Mouse (Mus musculus): Measurements from ENCODE around the gene Adam22. TPM values are rescaled to one million over a fixed set of nuclear protein-coding genes. Genes with fewer than 3 reads are reported as not detected.
"Not testable (repeated sequence)": the region's sequence is repeated elsewhere in the genome, so short reads cannot be mapped to it uniquely, and the experiment has no call there.

The Adam22 gene
- polyA plus RNA-seq, 1 experiment from 2014 or later = 6.2 TPM

DNA sequence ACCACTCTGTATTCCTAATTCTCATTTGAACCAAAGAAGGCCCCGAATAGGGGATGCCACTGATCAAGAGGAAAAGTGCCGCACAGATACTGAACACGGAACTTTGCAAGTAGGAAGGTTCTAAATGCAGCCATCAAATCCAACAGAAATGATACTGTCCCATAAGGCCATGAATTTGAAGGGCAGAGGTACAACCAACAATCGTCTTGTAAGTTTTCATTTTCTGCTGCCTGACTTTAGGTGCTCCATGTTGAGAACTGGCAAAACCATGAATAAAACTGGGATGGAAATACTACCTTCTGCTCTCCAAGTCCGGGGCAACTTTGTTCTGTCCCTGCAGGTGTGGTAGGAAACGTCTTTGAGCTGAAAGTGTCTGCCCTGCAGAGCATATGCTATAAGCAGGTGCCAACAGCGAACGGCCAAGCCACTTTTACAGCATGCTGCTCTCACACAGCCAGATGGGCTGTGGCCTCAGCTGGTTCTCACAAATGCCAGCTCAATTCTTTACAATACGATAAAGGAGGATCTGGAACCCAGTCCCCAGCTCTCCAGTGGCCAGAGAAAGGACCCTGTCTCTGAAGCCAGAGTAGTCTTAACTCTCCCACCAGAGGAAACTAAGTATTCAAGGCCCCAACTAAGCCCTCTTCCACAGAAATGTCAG lies 293.9 kb downstream of the Adam22 start:
- Histone ChIP-seq H3K4me3 (replicated peaks) (no peak overlapping the region), H3K27ac (no peak overlapping the region), H3K9ac (no peak overlapping the region), H3K27me3 (replicated peaks) (no peaks in the 10 kb centered on the region), H3K4me2 (replicated peaks) (no peak overlapping the region), H3K36me3 (peaks cover 2% of the 10 kb centered on the region; the same call in 1 of the 2 replicates), H3K4me1 (replicated peaks) (no peaks in the 10 kb centered on the region), H3K9me3 (no peaks in the 10 kb centered on the region)
- no peak for ATAC-seq
- 93% methylated on average over 9 of the region's 9 CpGs for WGBS

DNA sequence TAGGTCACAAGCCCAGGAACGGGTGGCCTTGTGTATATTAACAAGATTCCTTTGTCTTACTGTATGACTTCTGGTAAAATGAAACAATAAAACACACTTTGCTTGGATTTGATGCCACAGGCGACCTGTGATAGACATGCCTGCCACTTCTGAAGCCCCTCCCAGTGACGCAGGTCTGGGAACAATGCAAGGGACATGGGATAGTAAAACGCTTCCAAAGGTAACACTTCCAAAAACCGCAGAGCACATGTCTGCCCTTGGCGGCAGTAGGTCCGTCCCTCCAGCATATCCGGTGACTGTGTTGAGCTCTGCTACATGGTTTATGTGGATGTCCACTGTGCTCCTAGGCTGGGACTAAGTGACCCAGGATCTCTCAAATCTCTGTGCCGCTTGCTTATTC lies 294.6 kb downstream of the Adam22 start:
- Histone ChIP-seq H3K4me3 (replicated peaks) (no peak overlapping the region), H3K9ac (no peak overlapping the region), H3K9me3 (no peaks in the 10 kb centered on the region), H3K27me3 (replicated peaks) (no peaks in the 10 kb centered on the region), H3K27ac (no peak overlapping the region), H3K4me1 (replicated peaks) (no peaks in the 10 kb centered on the region), H3K4me2 (replicated peaks) (no peak overlapping the region), H3K36me3 (peaks cover 2% of the 10 kb centered on the region; the same call in 1 of the 2 replicates)
- no peak for ATAC-seq
- 90% methylated on average over 9 of the region's 9 CpGs for WGBS

DNA sequence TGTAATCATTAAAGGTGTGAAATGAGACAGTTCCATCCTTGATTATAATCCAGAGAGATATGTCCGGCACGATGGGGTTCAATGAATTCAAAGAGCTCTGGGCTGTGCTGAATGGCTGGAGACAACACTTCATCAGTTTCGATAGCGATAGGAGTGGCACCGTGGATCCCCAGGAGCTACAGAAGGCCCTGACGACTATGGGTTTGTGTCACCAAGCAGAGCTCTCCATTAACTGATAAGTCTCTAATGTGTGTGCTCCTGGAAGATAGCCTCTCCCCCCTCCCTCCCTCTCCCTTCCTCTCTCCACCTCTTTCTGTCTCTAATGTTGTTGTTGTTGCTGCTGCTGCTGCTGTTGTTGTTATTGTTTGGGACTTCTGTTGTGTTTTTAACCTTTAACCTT lies 304.8 kb downstream of the Adam22 start:
- WGBS = 78% methylated on average over 6 of the region's 6 CpGs
- no peak overlapping the region for H3K27ac ChIP-seq
- H3K4me1 ChIP-seq (replicated peaks) = no peaks in the 10 kb centered on the region
- ATAC-seq = peak; percentile 39; the same call in 1 of the 2 replicates
- no peak overlapping the region for H3K4me2 ChIP-seq (replicated peaks)
- H3K4me3 ChIP-seq (replicated peaks) = no peak overlapping the region
- H3K9me3 ChIP-seq = no peaks in the 10 kb centered on the region
- H3K27me3 ChIP-seq (replicated peaks) = no peaks in the 10 kb centered on the region
- peaks cover 30% of the 10 kb centered on the region for H3K36me3 ChIP-seq
- no peak overlapping the region for H3K9ac ChIP-seq

DNA sequence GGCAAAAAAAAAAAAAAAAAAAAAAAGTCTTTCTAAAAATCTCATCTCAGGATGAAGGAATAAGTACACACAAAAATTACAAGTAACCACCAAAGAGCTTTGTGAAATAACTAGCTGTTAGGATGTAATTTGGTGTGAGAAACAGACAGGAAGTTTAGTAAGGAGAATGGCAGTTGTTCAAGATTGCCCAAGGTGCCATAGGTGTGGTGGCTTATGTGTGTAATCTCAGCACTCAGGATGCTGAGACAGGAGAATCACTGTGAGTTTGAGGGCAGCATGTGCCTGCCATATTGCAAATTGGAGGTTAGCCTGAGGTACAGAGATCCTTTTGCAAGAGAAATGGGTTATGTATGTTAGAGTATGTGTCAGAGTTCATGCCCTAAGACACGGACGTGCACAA lies 305.5 kb downstream of the Adam22 start:
- Histone ChIP-seq H3K9me3 (no peaks in the 10 kb centered on the region), H3K9ac (no peak overlapping the region), H3K27me3 (replicated peaks) (no peaks in the 10 kb centered on the region), H3K4me3 (replicated peaks) (no peak overlapping the region), H3K4me2 (replicated peaks) (no peak overlapping the region), H3K27ac (no peak overlapping the region), H3K36me3 (peaks cover 30% of the 10 kb centered on the region), H3K4me1 (replicated peaks) (no peaks in the 10 kb centered on the region)
- ATAC-seq = no peak
- WGBS = 96% methylated on average over 2 of the region's 2 CpGs

DNA sequence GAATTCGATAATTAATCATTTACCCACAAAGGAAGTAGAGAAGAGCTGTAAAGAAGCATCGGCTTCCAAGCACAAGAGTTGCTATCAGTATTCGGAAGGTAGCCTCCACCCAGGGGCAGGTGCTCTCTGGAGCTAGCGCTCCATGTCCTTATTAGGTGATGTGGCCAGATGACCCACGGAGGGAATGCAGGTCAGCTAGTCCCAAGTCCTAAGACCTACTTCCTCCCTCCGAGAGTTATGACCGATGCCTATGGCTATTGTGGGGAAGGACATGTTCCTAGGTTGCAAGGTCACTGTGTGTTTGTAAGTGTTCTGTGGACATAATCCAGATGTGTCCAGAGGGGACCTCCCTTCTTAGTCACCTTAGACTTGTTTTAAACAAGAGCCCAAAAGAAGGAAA lies 309.9 kb downstream of the Adam22 start:
- Histone ChIP-seq H3K4me1 (replicated peaks) (0 out of 2 replicates have a peak, but pooled peaks cover 5% of the 10 kb centered on the region), H3K4me3 (replicated peaks) (no peak overlapping the region), H3K9ac (no peak overlapping the region), H3K36me3 (peaks cover 5% of the 10 kb centered on the region), H3K4me2 (replicated peaks) (no peak overlapping the region), H3K9me3 (no peaks in the 10 kb centered on the region), H3K27ac (no peak overlapping the region), H3K27me3 (replicated peaks) (no peaks in the 10 kb centered on the region)
- ATAC-seq = no peak
- 76% methylated on average over 7 of the region's 7 CpGs for WGBS

DNA sequence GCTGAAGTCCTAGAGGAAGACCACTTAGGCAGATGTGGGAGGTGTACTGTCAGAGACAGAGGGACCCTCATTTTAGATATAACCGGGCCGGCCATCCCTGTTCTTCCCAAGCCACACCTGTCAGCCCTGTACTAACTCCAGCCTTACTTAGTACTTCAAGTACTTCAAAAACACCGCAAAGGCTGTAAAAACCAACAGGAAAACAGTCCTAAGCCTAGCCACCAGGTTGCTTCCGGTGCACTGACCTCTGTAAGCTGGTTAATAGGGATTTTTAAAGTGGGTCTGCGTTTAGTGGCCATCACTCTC lies 311.0 kb downstream of the Adam22 start:
- Histone ChIP-seq H3K27me3 (replicated peaks) (no peaks in the 10 kb centered on the region), H3K4me1 (replicated peaks) (0 out of 2 replicates have a peak, but pooled peaks cover 5% of the 10 kb centered on the region), H3K27ac (peak overlapping the region; percentile 89), H3K4me3 (replicated peaks) (peak overlapping the region; percentile 77), H3K4me2 (replicated peaks) (peak overlapping the region; percentile 63), H3K36me3 (peaks cover 5% of the 10 kb centered on the region), H3K9me3 (no peaks in the 10 kb centered on the region), H3K9ac (peak overlapping the region; percentile 85)
- peak; percentile 32 for ATAC-seq
- 34% methylated on average over 5 of the region's 5 CpGs for WGBS

DNA sequence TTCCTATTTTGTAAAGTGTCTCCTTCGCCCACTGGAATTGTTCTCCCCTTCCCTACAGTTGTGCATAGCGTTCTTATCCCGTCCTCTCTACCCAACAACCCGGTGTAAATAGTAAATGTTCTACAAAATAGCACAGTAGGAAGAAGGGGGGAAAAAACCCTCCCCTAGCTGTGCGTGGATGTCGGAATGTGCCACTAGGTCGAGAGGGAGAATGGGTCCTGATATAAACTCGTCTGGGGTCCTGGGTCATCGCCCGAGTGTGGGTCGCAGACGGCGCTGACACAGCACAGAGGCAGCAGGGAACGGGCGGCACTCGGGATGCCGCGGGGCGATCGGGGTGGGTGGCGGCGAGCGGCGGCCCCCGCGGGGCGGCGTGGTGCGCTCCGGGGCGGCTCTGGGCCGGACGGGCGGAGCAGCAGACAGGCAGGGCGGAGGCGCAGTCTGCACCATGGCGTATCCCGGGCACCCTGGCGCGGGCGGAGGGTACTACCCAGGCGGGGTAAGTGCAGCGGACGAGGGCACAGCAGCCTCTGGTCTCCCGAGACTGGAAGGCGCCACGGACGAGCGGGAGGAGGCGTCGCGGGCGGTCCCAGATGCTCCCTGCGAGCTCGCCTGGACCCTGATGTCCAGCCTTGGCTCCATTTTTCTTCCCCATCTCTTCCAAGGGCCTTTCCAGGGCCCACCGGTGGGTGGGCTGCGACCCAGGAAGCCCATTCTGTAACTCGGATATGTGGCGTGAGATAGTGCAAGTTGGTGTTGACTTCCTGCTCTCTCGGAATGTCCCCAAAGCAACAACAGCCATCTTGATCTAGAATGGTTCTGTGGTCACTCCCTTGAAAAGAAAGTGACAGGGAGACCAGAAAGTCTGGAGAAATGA lies 311.6 kb downstream of the Adam22 start:
- Histone ChIP-seq H3K4me2 (replicated peaks) (peak overlapping the region; percentile 63), H3K9ac (peak overlapping the region; percentile 85), H3K27me3 (replicated peaks) (no peaks in the 10 kb centered on the region), H3K4me3 (replicated peaks) (peak overlapping the region; percentile 77), H3K36me3 (peaks cover 5% of the 10 kb centered on the region), H3K4me1 (replicated peaks) (0 out of 2 replicates have a peak, but pooled peaks cover 5% of the 10 kb centered on the region), H3K27ac (peak overlapping the region; percentile 89), H3K9me3 (no peaks in the 10 kb centered on the region)
- ATAC-seq = peak; percentile 97
- WGBS = under 1% methylated on average over 60 of the region's 60 CpGs

DNA sequence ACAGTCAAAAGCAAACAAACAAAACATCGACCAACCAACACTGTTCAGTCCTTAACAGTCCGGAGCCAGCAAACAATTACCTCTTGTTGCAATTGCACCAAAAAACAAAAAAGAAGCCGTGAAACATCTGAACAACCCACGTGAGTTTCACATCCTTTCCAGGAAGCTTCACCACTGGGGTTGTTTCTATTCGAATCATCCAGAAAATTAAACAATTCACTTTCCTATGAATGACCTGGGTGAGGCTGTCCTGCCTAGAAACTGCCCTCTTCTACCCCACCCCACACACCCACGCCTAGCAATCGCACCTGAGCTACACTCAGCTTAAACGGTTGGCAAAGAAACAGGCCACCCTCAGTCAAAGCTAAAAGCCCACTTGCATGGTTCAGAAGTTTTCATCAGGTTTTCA lies 312.2 kb downstream of the Adam22 start:
- peak overlapping the region; percentile 89 for H3K27ac ChIP-seq
- peak overlapping the region; percentile 63 for H3K4me2 ChIP-seq (replicated peaks)
- H3K36me3 ChIP-seq = peaks cover 5% of the 10 kb centered on the region
- ATAC-seq = peak; percentile 42
- 0 out of 2 replicates have a peak, but pooled peaks cover 5% of the 10 kb centered on the region for H3K4me1 ChIP-seq (replicated peaks)
- H3K9me3 ChIP-seq = no peaks in the 10 kb centered on the region
- H3K9ac ChIP-seq = peak overlapping the region; percentile 85
- 19% methylated on average over 8 of the region's 8 CpGs for WGBS
- peak overlapping the region; percentile 77 for H3K4me3 ChIP-seq (replicated peaks)
- H3K27me3 ChIP-seq (replicated peaks) = no peaks in the 10 kb centered on the region

DNA sequence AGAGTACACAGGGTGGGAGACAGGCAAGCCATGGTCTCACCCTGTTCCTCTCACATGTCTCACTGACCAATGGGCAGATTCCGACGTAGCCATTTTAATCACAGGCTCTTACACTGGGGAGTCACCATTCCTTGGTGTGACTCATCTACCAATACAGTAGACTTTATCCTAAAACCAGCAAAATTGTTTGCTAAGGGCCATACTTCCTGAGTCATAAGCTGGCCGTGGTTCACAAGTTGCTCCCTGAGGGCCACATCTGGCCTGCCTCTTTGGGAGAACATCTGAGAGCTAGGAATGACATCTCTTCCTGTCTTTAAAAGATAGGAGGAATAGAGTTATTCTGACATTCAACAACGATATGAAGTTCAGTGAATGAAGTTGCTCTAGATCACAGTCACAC lies 314.1 kb downstream of the Adam22 start:
- H3K4me1 ChIP-seq (replicated peaks) = 0 out of 2 replicates have a peak, but pooled peaks cover 5% of the 10 kb centered on the region
- no peak overlapping the region for H3K27ac ChIP-seq
- no peaks in the 10 kb centered on the region for H3K9me3 ChIP-seq
- H3K36me3 ChIP-seq = no peaks in the 10 kb centered on the region
- H3K4me3 ChIP-seq (replicated peaks) = no peak overlapping the region
- H3K4me2 ChIP-seq (replicated peaks) = no peak overlapping the region
- H3K27me3 ChIP-seq (replicated peaks) = no peaks in the 10 kb centered on the region
- ATAC-seq = no peak
- WGBS = 84% methylated on average over 4 of the region's 4 CpGs
- no peak overlapping the region for H3K9ac ChIP-seq

DNA sequence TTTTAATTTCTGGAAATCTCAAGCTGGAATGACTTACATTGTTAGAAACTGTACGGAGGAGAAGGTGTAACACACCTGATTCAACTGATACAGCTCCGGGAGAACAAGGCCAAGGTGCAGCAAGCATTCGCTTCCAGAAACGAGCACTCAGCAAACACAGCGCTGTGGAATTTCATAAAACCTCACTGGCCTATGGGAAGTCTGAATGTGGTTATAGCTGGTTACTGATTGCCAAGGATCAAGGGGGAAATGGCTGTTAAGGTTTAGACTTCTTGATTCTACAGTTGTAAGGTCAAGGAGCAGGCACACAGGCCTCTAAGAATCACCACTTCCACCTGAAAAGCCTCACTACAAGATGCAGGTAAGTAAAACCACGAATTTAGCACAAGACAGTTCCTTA lies 322.1 kb downstream of the Adam22 start, which contains the start of gene Sri:
Sri (plus strand) TSS at position 224 of the 400 bp plus-strand sequence.
- H3K27me3 ChIP-seq (replicated peaks) = no peaks in the 10 kb centered on the region
- ATAC-seq = peak; percentile 96
- no peak within 1 kb of the TSS for H3K4me3 ChIP-seq (replicated peaks)
- no peaks in the 10 kb centered on the region for H3K36me3 ChIP-seq
- no peak within 1 kb of the TSS for H3K4me2 ChIP-seq (replicated peaks)
- no peak within 1 kb of the TSS for H3K9ac ChIP-seq
- 52% methylated on average over 6 of the region's 6 CpGs for WGBS
- H3K27ac ChIP-seq = no peak within 1 kb of the TSS
- no peaks in the 10 kb centered on the region for H3K9me3 ChIP-seq
- H3K4me1 ChIP-seq (replicated peaks) = no peaks in the 10 kb centered on the region

DNA sequence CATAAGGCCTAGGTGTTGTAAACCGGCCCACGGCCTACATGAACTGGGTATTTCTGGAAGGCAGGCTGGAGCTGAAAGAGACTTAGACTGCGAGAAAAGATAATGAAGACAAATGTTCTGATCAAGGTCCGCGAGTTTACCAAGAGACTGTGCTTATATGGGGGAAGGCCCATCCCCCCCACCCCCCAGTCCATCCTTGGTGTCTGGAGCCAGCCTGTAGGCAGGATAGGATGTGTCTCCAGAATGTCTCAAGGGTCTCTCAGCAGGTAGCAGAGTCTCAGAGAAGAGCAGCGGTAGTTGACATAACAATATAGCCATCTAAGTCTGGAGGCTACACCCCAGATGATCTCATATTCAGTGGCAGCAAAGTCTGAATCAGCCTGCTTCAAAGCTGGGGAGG lies 333.4 kb downstream of the Adam22 start:
- not testable (repeated sequence) for H3K4me2 ChIP-seq (replicated peaks); H3K36me3 ChIP-seq; H3K9me3 ChIP-seq; H3K4me3 ChIP-seq (replicated peaks); ATAC-seq; H3K9ac ChIP-seq; H3K4me1 ChIP-seq (replicated peaks); H3K27me3 ChIP-seq (replicated peaks); H3K27ac ChIP-seq
- WGBS = 87% methylated on average over 6 of the region's 6 CpGs
